ENCODE assay signal across 15 mouse cellular contexts in the genomic region with DNA sequence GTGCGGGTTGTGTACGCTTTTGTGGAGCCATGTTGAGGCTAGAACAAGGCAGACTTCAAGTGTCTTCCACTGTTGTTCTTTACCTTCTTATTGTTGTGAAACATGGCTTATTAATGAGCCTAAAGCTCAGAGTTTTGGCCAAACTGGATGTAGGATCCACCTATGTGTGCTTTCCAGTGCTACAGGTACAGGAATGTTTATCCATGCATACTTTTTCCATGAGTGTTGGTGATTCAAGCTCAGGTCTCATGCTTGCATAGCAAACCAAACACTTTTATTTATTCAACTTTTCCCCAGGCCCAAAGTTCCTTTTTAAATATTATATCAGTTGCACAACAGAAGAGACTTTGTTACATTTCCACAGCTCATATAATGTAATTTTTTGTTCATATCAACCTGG.
"Had no signal": no experiment of that assay in that cellular context is flagged by ENCODE, and none has a peak within 500 bp of the region (broad histone marks: within the 10 kb centered on the region; RNA-seq: fewer than 3 reads in every experiment).

No protein-coding gene starts in this region.

- H3K27me3 ChIP-seq: neural tube, embryonic 13.5 days; neural tube, embryonic 15.5 days; stomach, embryonic 15.5 days had no signal

- H3K4me2 ChIP-seq: neural tube, embryonic 13.5 days; neural tube, embryonic 15.5 days; stomach, embryonic 15.5 days had no signal

- H3K9ac ChIP-seq: neural tube, embryonic 13.5 days; neural tube, embryonic 15.5 days; stomach, embryonic 15.5 days had no signal

- H3K36me3 ChIP-seq: stomach, embryonic 15.5 days had no signal

- H3K27ac ChIP-seq: neural tube, embryonic 13.5 days; neural tube, embryonic 15.5 days; stomach, embryonic 15.5 days had no signal

- H3K4me3 ChIP-seq: neural tube, embryonic 13.5 days; neural tube, embryonic 15.5 days; stomach, embryonic 15.5 days had no signal

- H3K4me1 ChIP-seq: neural tube, embryonic 13.5 days; neural tube, embryonic 15.5 days; stomach, embryonic 15.5 days had no signal

- H3K9me3 ChIP-seq: neural tube, embryonic 13.5 days; neural tube, embryonic 15.5 days; stomach, embryonic 15.5 days had no signal

- DNase-seq: retina, postnatal 1 day; right cerebral cortex, adult 18-20 months; right cerebral cortex, postnatal 14 days; right cerebral cortex, postnatal 25 days; right cerebral cortex, postnatal 4 days; spleen, adult 18-20 months; thymus, adult 18-20 months; thymus, adult 2 months; thymus, postnatal 14 days; thymus, postnatal 25 days; thymus, postnatal 36 days; thymus, postnatal 4 days had no signal
